Mouse (Mus musculus): ENCODE measurements around the gene Rdh5. TPM values are rescaled to one million over a fixed set of nuclear protein-coding genes. Genes with fewer than 3 reads are reported as not detected.

Rdh5 gene
- polyA plus RNA-seq (2015; fragmentation: Nextera tagmentation; extraction: Ambion mirVana): 13.6 and 16.8 TPM in 2 replicates

- Histone ChIP-seq H3K4me1 (peaks cover 50% of the 10 kb centered on the region), H3K27me3 (no peaks in the 10 kb centered on the region), H3K27ac (peak within 1 kb of the TSS; percentile 95), H3K9ac (peak within 1 kb of the TSS; percentile 66), H3K4me2 (peak within 1 kb of the TSS; percentile 71), H3K4me3 (peak within 1 kb of the TSS; percentile 70), H3K9me3 (no peaks in the 10 kb centered on the region), H3K36me3 (peaks cover 8% of the 10 kb centered on the region)
- no peak for ATAC-seq (ENCODE audit: insufficient number of reproducible peaks, low FRiP score, low TSS enrichment, low read depth)
- 15% methylated on average over 1 of the region's 1 CpGs for WGBS
These were observed at the start of gene Rdh5 for GRCm38 (mm10) chr10:128922822-128923012. Rdh5 (minus strand) TSS chr10:128922888.

GRCm38 (mm10) chr10:128970740-128971250 is 48.1 kb upstream of the Rdh5 start:
- no peaks in the 10 kb centered on the region for H3K27me3 ChIP-seq
- H3K4me1 ChIP-seq: no peaks in the 10 kb centered on the region
- H3K9ac ChIP-seq: no peak overlapping the region
- H3K27ac ChIP-seq: no peak overlapping the region
- no peaks in the 10 kb centered on the region for H3K36me3 ChIP-seq
- H3K9me3 ChIP-seq: no peaks in the 10 kb centered on the region
- no peak for ATAC-seq (ENCODE audit: insufficient number of reproducible peaks, low FRiP score, low TSS enrichment, low read depth)
- WGBS: 38% methylated on average over 1 of the region's 1 CpGs
- no peak overlapping the region for H3K4me2 ChIP-seq
- H3K4me3 ChIP-seq: no peak overlapping the region

GRCm38 (mm10) chr10:128968341-128968749 is 45.7 kb upstream of the Rdh5 start:
- Histone ChIP-seq H3K27ac (no peak overlapping the region), H3K9ac (no peak overlapping the region), H3K4me2 (no peak overlapping the region), H3K4me1 (no peaks in the 10 kb centered on the region), H3K27me3 (no peaks in the 10 kb centered on the region), H3K4me3 (no peak overlapping the region), H3K36me3 (no peaks in the 10 kb centered on the region), H3K9me3 (no peaks in the 10 kb centered on the region)
- 28% methylated on average over 1 of the region's 1 CpGs for WGBS
- ATAC-seq (ENCODE audit: insufficient number of reproducible peaks, low FRiP score, low TSS enrichment, low read depth): no peak

GRCm38 (mm10) chr10:128965871-128966270 is 43.2 kb upstream of the Rdh5 start:
- H3K4me3 ChIP-seq: no peak overlapping the region
- WGBS: 69% methylated on average over 6 of the region's 6 CpGs
- no peak overlapping the region for H3K27ac ChIP-seq
- H3K36me3 ChIP-seq: no peaks in the 10 kb centered on the region
- H3K9ac ChIP-seq: no peak overlapping the region
- no peaks in the 10 kb centered on the region for H3K27me3 ChIP-seq
- H3K4me1 ChIP-seq: no peaks in the 10 kb centered on the region
- H3K9me3 ChIP-seq: no peaks in the 10 kb centered on the region
- ATAC-seq (ENCODE audit: insufficient number of reproducible peaks, low FRiP score, low TSS enrichment, low read depth): no peak
- H3K4me2 ChIP-seq: no peak overlapping the region

- H3K27me3 ChIP-seq: no peaks in the 10 kb centered on the region
- no peak overlapping the region for H3K4me3 ChIP-seq
- H3K4me2 ChIP-seq: no peak overlapping the region
- no peaks in the 10 kb centered on the region for H3K36me3 ChIP-seq
- H3K9me3 ChIP-seq: no peaks in the 10 kb centered on the region
- ATAC-seq (ENCODE audit: insufficient number of reproducible peaks, low FRiP score, low TSS enrichment, low read depth): no peak
- H3K9ac ChIP-seq: no peak overlapping the region
- WGBS: 66% methylated on average over 2 of the region's 2 CpGs
- no peak overlapping the region for H3K27ac ChIP-seq
- H3K4me1 ChIP-seq: 0 out of 2 replicates have a peak, but pooled peaks cover 2% of the 10 kb centered on the region
These were observed 42.3 kb upstream of the Rdh5 start for GRCm38 (mm10) chr10:128964961-128965360.

GRCm38 (mm10) chr10:128960590-128961584 is 38.2 kb upstream of the Rdh5 start, which contains the start of gene Mettl7b:
Mettl7b (minus strand) TSS chr10:128960988.
- H3K4me3 ChIP-seq: no peak within 1 kb of the TSS
- no peak within 1 kb of the TSS for H3K27ac ChIP-seq
- no peaks in the 10 kb centered on the region for H3K36me3 ChIP-seq
- WGBS: 73% methylated on average over 12 of the region's 12 CpGs
- H3K9me3 ChIP-seq: no peaks in the 10 kb centered on the region
- H3K4me1 ChIP-seq: 0 out of 2 replicates have a peak, but pooled peaks cover 2% of the 10 kb centered on the region
- no peak within 1 kb of the TSS for H3K9ac ChIP-seq
- no peak within 1 kb of the TSS for H3K4me2 ChIP-seq
- ATAC-seq (ENCODE audit: insufficient number of reproducible peaks, low FRiP score, low TSS enrichment, low read depth): no peak
- H3K27me3 ChIP-seq: no peaks in the 10 kb centered on the region

DNA sequence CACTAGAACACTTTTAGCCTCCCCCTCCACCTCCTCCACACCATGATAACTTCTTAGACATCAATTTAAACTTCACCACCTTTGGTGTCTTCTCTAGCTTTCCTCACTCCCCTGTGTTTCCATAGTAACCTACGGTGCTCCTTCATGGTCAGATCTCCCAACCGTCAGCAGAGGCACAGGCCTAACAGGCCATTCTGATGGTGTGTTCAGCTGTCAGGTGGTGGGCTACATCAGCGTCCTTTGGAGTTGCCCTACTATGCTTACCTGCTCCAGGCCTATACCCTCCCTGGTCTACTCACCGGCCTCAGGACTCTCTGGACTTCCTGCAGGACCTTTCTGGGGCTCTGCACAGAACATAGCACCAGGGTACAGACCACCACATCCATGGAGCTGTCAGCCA is 37.5 kb upstream of the Rdh5 start:
- Histone ChIP-seq H3K4me2 (no peak overlapping the region), H3K4me3 (no peak overlapping the region), H3K27me3 (no peaks in the 10 kb centered on the region), H3K4me1 (0 out of 2 replicates have a peak, but pooled peaks cover 2% of the 10 kb centered on the region), H3K36me3 (no peaks in the 10 kb centered on the region), H3K27ac (no peak overlapping the region), H3K9ac (no peak overlapping the region), H3K9me3 (no peaks in the 10 kb centered on the region)
- no peak for ATAC-seq (ENCODE audit: insufficient number of reproducible peaks, low FRiP score, low TSS enrichment, low read depth)
- 72% methylated on average over 4 of the region's 4 CpGs for WGBS

DNA sequence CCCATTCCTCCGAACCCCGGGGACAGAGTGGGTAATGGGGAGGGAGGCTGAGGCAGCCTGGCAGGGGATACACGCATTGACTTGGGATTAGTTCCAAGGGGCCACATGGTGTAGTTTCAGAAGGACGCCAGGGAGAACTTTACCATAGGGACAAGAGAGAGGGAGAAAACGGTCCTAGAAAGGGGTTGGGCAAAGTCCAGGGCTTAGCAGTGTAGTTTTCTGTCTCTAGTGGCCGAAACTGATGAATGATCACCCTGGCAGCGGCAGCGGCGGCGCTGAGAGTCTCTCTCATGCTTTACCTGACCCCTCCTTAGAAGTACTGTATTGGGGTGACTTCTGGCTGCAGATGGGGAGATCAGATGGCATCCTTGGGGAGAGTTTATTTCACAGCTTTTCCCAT is 35.7 kb upstream of the Rdh5 start:
- H3K4me1 ChIP-seq: 0 out of 2 replicates have a peak, but pooled peaks cover 2% of the 10 kb centered on the region
- no peaks in the 10 kb centered on the region for H3K27me3 ChIP-seq

DNA sequence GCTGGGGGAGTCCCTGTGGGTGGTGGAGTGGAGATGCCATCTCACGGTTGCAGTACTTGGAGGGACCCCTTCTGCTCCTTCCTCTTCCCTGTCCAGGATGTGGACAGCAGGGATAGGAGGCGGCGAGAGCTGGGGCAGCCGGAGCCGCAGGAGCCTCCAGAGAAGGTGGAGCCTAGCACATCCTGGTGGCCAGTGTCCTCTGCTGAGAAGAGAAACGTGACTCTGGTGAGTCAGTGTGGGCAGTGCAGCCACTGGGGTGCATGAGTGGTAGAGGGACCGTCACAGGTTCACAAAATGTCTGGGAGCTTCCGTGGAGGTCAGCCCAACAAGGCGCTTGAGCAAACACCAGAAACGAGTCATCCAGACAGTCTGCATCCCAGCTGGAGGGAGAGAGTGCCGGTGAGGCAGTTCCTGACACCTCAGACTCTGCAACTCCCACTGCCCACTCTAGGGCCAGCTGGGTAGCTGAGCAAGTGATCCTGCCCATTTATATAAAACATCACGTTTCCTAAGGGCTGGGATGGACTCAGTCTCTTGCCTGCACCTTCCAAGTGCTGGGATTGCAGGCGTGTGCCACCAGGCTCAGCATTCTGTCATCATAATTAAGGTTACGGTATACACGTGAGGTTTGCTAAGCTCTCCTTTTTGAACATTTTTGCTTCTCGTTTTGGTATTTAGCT is 27.7 kb upstream of the Rdh5 start:
- Histone ChIP-seq H3K9me3 (no peaks in the 10 kb centered on the region), H3K4me2 (no peak overlapping the region), H3K9ac (no peak overlapping the region), H3K27me3 (no peaks in the 10 kb centered on the region), H3K4me3 (no peak overlapping the region), H3K36me3 (no peaks in the 10 kb centered on the region), H3K27ac (no peak overlapping the region), H3K4me1 (no peaks in the 10 kb centered on the region)
- WGBS: 55% methylated on average over 16 of the region's 16 CpGs
- no peak for ATAC-seq (ENCODE audit: insufficient number of reproducible peaks, low FRiP score, low TSS enrichment, low read depth)

More for the DNA sequence above, 35.7 kb upstream of the Rdh5 start:
- Histone ChIP-seq H3K4me2 (no peak overlapping the region), H3K9ac (no peak overlapping the region), H3K36me3 (no peaks in the 10 kb centered on the region), H3K4me3 (no peak overlapping the region), H3K9me3 (no peaks in the 10 kb centered on the region), H3K27ac (no peak overlapping the region)
- no peak for ATAC-seq (ENCODE audit: insufficient number of reproducible peaks, low FRiP score, low TSS enrichment, low read depth)
- 75% methylated on average over 10 of the region's 10 CpGs for WGBS

DNA sequence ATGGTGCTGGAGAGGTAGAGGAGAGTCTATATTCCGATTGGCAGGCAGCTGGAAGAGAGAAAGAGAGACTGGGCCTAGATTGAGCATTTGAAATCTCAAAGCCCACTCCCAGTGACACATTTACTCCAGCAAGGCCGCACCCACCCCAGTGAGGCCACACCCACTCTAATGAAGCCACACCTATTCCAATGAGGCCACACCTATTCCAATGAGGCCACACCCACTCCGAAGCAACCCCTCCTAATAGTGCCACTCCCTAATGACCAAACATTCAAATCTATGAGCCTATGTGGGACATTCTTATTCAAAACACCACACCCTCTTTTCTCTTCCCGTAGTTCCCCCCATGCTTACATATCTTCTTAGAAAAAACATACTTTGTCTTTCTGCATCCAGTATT is 24.8 kb upstream of the Rdh5 start:
- Histone ChIP-seq H3K27ac (no peak overlapping the region), H3K9ac (no peak overlapping the region), H3K27me3 (no peaks in the 10 kb centered on the region), H3K36me3 (no peaks in the 10 kb centered on the region), H3K9me3 (no peaks in the 10 kb centered on the region), H3K4me1 (no peaks in the 10 kb centered on the region), H3K4me2 (no peak overlapping the region), H3K4me3 (no peak overlapping the region)
- 88% methylated on average over 4 of the region's 4 CpGs for WGBS
- no peak for ATAC-seq (ENCODE audit: insufficient number of reproducible peaks, low FRiP score, low TSS enrichment, low read depth)

GRCm38 (mm10) chr10:128945675-128946074 is 23.0 kb upstream of the Rdh5 start:
- Histone ChIP-seq H3K4me2 (no peak overlapping the region), H3K27me3 (no peaks in the 10 kb centered on the region), H3K36me3 (no peaks in the 10 kb centered on the region), H3K4me3 (no peak overlapping the region), H3K27ac (no peak overlapping the region), H3K4me1 (no peaks in the 10 kb centered on the region), H3K9me3 (no peaks in the 10 kb centered on the region), H3K9ac (no peak overlapping the region)
- no peak for ATAC-seq (ENCODE audit: insufficient number of reproducible peaks, low FRiP score, low TSS enrichment, low read depth)
- WGBS: 28% methylated on average over 3 of the region's 3 CpGs

DNA sequence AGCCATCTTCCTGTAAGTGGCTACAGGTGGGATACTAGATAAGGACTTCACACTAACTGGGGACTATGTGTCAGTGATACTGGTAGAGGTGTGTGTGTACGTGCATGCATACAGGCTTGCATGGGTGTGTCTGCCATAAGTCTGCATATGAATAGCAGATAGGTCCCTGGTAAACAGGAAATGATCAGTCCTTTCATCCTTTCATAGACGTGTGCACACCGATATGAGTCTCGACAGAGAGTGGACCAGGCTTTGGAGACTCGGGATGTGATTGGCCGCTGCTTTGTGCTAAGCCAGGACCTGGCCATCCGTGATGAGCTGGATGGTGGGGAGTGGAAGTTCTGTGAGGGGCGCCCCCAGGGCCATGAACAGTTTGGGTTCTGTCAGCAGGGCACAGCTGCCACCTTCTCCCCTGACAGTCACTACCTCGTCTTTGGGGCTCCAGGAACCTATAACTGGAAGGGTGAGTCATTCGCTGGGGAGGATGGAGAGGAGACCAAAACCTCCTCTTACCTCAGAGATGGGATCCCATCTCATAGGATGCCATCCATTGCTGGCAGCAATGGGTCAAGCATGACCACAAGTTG is 17.9 kb upstream of the Rdh5 start:
- H3K36me3 ChIP-seq: no peaks in the 10 kb centered on the region
- no peaks in the 10 kb centered on the region for H3K9me3 ChIP-seq
- H3K4me2 ChIP-seq: no peak overlapping the region
- no peak for ATAC-seq (ENCODE audit: insufficient number of reproducible peaks, low FRiP score, low TSS enrichment, low read depth)
- 73% methylated on average over 10 of the region's 10 CpGs for WGBS
- peaks cover 5% of the 10 kb centered on the region; the same call in 1 of the 2 replicates for H3K4me1 ChIP-seq
- H3K27me3 ChIP-seq: peaks cover 11% of the 10 kb centered on the region; the same call in 1 of the 2 replicates
- no peak overlapping the region for H3K4me3 ChIP-seq
- no peak overlapping the region for H3K27ac ChIP-seq
- H3K9ac ChIP-seq: no peak overlapping the region

All from limb, embryonic 15.5 days (tissue).